Mouse (Mus musculus): Measurements from ENCODE around the gene Gm37240. TPM values are rescaled to one million over a fixed set of nuclear protein-coding genes. Genes with fewer than 3 reads are reported as not detected.

The Gm37240 gene
- polyA plus RNA-seq, 1 experiment: 0.91 TPM

DNA sequence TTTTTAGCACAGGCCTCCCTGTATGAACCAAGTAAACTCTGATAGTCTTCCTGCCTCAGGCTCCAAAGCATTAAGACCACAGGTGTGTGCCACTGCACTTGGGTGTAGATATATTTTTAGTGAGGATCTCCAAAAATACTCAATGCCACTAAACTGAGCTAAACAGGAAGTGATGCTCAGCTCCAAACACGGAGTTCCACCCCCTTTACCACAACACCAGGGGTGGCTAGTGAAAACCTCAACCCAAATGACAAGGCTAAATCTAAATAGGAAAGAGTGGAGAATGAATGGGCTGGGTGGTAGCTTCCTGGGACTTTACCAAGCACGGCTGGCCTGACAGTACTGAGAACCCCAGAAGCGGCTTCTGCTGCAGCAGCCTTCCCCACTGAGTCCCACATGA is 194.3 kb downstream of the Gm37240 start:
- Histone ChIP-seq H3K4me1 (ENCODE audit: control insufficient read depth, insufficient read depth, low read length) (no peaks in the 10 kb centered on the region), H3K36me3 (ENCODE audit: control insufficient read depth, insufficient read depth, low read length, poor library complexity, severe bottlenecking) (no peaks in the 10 kb centered on the region), H3K9ac (ENCODE audit: low read depth, poor library complexity, severe bottlenecking) (no peak overlapping the region), H3K4me3 (ENCODE audit: low read depth, low read length) (no peak overlapping the region), H3K9me3 (replicated peaks; ENCODE audit: control insufficient read depth, insufficient read depth, low read length, poor library complexity, severe bottlenecking) (no peaks in the 10 kb centered on the region), H3K27me3 (ENCODE audit: control insufficient read depth, insufficient read depth, low read length, poor library complexity, severe bottlenecking) (no peaks in the 10 kb centered on the region; the same call in 1 of the 2 replicates), H3K27ac (ENCODE audit: insufficient read depth, low read length) (no peak overlapping the region)
- no peak for TF ChIP-seq CTCF (IDR thresholded peaks at IDR 0.05; ENCODE audit: low read depth, low read length)

DNA sequence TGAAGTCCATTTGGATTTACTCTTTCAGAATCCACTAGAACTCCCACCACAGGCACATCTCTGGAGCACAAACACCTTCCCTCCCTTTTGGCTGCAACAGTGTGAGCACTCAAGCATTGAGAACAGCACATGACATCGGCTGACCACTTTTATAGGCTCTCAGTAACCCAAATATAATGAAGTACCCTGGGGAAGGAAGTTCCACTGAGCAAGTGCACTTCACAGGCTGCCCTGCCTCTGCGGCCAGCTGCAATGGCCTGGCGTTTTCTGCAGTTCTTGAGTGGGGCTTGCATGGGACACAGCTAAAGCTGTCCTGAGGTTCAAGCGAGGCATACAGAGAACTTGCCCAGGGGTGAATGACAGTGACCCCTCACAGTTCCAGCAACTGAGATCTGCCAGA is 196.2 kb downstream of the Gm37240 start:
- no peaks in the 10 kb centered on the region for H3K36me3 ChIP-seq (ENCODE audit: control insufficient read depth, insufficient read depth, low read length, poor library complexity, severe bottlenecking)
- H3K27ac ChIP-seq (ENCODE audit: insufficient read depth, low read length): no peak overlapping the region
- no peak overlapping the region for H3K9ac ChIP-seq (ENCODE audit: low read depth, poor library complexity, severe bottlenecking)
- H3K4me1 ChIP-seq (ENCODE audit: control insufficient read depth, insufficient read depth, low read length): no peaks in the 10 kb centered on the region
- TF ChIP-seq POLR2A (IDR thresholded peaks at IDR 0.05; ENCODE audit: insufficient read depth, low read length): no peak
- TF ChIP-seq EP300 (IDR thresholded peaks at IDR 0.05; ENCODE audit: insufficient read depth, low read depth, low read length): no peak
- no peak for TF ChIP-seq CTCF (IDR thresholded peaks at IDR 0.05; ENCODE audit: low read depth, low read length)
- H3K4me3 ChIP-seq (ENCODE audit: low read depth, low read length): no peak overlapping the region
- no peaks in the 10 kb centered on the region for H3K27me3 ChIP-seq (ENCODE audit: control insufficient read depth, insufficient read depth, low read length, poor library complexity, severe bottlenecking)
- no peaks in the 10 kb centered on the region for H3K9me3 ChIP-seq (replicated peaks; ENCODE audit: control insufficient read depth, insufficient read depth, low read length, poor library complexity, severe bottlenecking)

DNA sequence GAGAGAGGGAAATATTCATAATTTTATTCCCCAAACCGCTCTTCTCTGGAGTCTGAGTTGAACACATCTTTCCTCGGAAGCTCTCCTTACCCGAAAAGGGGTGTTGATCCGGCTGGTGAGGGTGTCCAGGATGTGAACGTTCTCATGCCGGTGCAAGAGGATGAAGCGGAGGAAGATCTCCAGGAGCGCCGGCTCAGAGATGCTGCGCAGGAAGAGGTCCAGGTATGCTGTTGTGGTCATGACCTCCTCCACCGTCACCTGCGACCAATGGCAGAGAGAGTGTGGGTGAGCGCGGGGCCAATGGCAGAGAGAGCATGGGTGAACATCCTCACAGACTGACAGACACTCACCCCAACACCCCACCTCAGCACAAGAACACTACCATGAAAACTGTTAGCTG is 199.0 kb downstream of the Gm37240 start:
- no peak for TF ChIP-seq CTCF (IDR thresholded peaks at IDR 0.05; ENCODE audit: low read depth, low read length)
- no peak for TF ChIP-seq POLR2A (IDR thresholded peaks at IDR 0.05; ENCODE audit: insufficient read depth, low read length)
- no peak for TF ChIP-seq EP300 (IDR thresholded peaks at IDR 0.05; ENCODE audit: insufficient read depth, low read depth, low read length)
- H3K27ac ChIP-seq (ENCODE audit: insufficient read depth, low read length): no peak overlapping the region
- no peaks in the 10 kb centered on the region for H3K27me3 ChIP-seq (ENCODE audit: control insufficient read depth, insufficient read depth, low read length, poor library complexity, severe bottlenecking)
- no peak overlapping the region for H3K9ac ChIP-seq (ENCODE audit: low read depth, poor library complexity, severe bottlenecking)
- H3K36me3 ChIP-seq (ENCODE audit: control insufficient read depth, insufficient read depth, low read length, poor library complexity, severe bottlenecking): no peaks in the 10 kb centered on the region
- H3K9me3 ChIP-seq (replicated peaks; ENCODE audit: control insufficient read depth, insufficient read depth, low read length, poor library complexity, severe bottlenecking): no peaks in the 10 kb centered on the region
- no peak overlapping the region for H3K4me3 ChIP-seq (ENCODE audit: low read depth, low read length)
- H3K4me1 ChIP-seq (ENCODE audit: control insufficient read depth, insufficient read depth, low read length): no peaks in the 10 kb centered on the region

DNA sequence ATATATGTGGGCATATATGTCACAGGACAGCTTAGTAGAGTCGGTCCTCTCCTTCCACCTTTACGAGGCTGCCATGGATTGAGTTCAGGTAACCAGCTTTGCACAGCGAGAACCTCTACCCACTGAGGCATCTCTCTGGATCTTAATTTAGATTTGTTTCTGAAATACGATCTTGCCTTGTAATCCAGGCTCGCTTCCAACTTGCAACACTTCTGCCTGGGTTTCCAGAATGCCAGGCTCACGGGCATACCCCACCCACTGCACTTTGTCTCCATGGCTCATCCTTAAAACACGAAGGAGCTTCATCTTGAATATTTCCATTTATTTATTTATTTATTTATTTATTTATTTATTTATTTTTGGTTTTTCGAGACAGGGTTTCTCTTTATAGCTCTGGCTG is 202.0 kb downstream of the Gm37240 start:
- Histone ChIP-seq H3K9ac (ENCODE audit: low read depth, poor library complexity, severe bottlenecking) (no peak overlapping the region), H3K9me3 (replicated peaks; ENCODE audit: control insufficient read depth, insufficient read depth, low read length, poor library complexity, severe bottlenecking) (no peaks in the 10 kb centered on the region), H3K4me1 (ENCODE audit: control insufficient read depth, insufficient read depth, low read length) (no peaks in the 10 kb centered on the region), H3K27ac (ENCODE audit: insufficient read depth, low read length) (no peak overlapping the region), H3K36me3 (ENCODE audit: control insufficient read depth, insufficient read depth, low read length, poor library complexity, severe bottlenecking) (no peaks in the 10 kb centered on the region), H3K27me3 (ENCODE audit: control insufficient read depth, insufficient read depth, low read length, poor library complexity, severe bottlenecking) (no peaks in the 10 kb centered on the region), H3K4me3 (ENCODE audit: low read depth, low read length) (no peak overlapping the region)
- TF ChIP-seq EP300 (IDR thresholded peaks at IDR 0.05; ENCODE audit: insufficient read depth, low read depth, low read length) (no peak), CTCF (IDR thresholded peaks at IDR 0.05; ENCODE audit: low read depth, low read length) (no peak), POLR2A (IDR thresholded peaks at IDR 0.05; ENCODE audit: insufficient read depth, low read length) (no peak)

DNA sequence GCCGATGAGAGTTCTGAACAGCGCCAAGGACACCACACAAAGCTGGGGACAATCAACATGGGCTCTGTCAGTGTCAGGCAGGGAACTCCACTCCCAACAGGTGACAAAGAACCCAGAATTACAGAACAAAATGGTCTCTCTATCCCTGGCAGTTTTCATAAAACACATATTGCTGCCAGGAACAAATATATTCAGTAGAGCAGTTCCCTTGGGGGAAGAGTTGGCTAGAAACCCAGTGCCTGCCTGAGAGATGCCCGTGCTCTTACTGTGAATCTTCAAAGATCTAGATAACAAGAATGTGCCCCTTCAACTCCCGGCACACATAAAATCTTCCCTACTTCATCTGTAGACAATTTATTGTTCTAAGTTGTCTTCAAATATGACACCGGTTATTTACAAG is 203.7 kb downstream of the Gm37240 start:
- no peaks in the 10 kb centered on the region for H3K4me1 ChIP-seq (ENCODE audit: control insufficient read depth, insufficient read depth, low read length)
- TF ChIP-seq POLR2A (IDR thresholded peaks at IDR 0.05; ENCODE audit: insufficient read depth, low read length): no peak
- H3K27ac ChIP-seq (ENCODE audit: insufficient read depth, low read length): no peak overlapping the region
- no peak overlapping the region for H3K4me3 ChIP-seq (ENCODE audit: low read depth, low read length)
- no peaks in the 10 kb centered on the region for H3K27me3 ChIP-seq (ENCODE audit: control insufficient read depth, insufficient read depth, low read length, poor library complexity, severe bottlenecking)
- H3K9me3 ChIP-seq (replicated peaks; ENCODE audit: control insufficient read depth, insufficient read depth, low read length, poor library complexity, severe bottlenecking): no peaks in the 10 kb centered on the region
- no peaks in the 10 kb centered on the region for H3K36me3 ChIP-seq (ENCODE audit: control insufficient read depth, insufficient read depth, low read length, poor library complexity, severe bottlenecking)
- H3K9ac ChIP-seq (ENCODE audit: low read depth, poor library complexity, severe bottlenecking): no peak overlapping the region

DNA sequence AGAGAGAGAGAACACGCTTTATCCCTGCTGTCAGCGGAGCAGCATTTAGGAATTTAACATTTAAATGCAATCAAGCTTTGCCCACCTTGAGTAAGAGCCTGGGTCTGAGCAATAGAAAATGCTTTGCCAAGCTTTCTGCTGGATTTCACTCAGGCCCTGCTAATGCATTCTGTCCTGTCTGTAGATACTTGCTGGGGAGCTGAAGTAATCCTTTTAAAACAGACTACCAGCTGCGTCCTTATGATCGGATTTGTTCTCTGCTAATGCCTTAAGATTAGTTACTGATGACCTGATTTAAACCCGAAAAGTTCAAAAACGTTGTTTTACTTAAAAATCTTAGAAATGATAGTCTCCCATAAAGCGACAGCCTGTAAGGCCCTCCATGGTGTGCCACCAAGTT is 206.2 kb downstream of the Gm37240 start:
- TF ChIP-seq CTCF (IDR thresholded peaks at IDR 0.05; ENCODE audit: low read depth, low read length) (no peak), POLR2A (IDR thresholded peaks at IDR 0.05; ENCODE audit: insufficient read depth, low read length) (no peak), EP300 (IDR thresholded peaks at IDR 0.05; ENCODE audit: insufficient read depth, low read depth, low read length) (no peak)
- Histone ChIP-seq H3K4me1 (ENCODE audit: control insufficient read depth, insufficient read depth, low read length) (no peaks in the 10 kb centered on the region), H3K9me3 (replicated peaks; ENCODE audit: control insufficient read depth, insufficient read depth, low read length, poor library complexity, severe bottlenecking) (no peaks in the 10 kb centered on the region), H3K27ac (ENCODE audit: insufficient read depth, low read length) (no peak overlapping the region), H3K4me3 (ENCODE audit: low read depth, low read length) (no peak overlapping the region), H3K9ac (ENCODE audit: low read depth, poor library complexity, severe bottlenecking) (no peak overlapping the region), H3K27me3 (ENCODE audit: control insufficient read depth, insufficient read depth, low read length, poor library complexity, severe bottlenecking) (no peaks in the 10 kb centered on the region), H3K36me3 (ENCODE audit: control insufficient read depth, insufficient read depth, low read length, poor library complexity, severe bottlenecking) (no peaks in the 10 kb centered on the region)

Measured in ES-Bruce4 (cell line).